Mouse (Mus musculus): ENCODE results near the gene Ifitm5. TPM values are rescaled to one million over a fixed set of nuclear protein-coding genes. Genes with fewer than 3 reads are reported as not detected.

Ifitm5 gene
- polyA plus RNA-seq, 1 experiment = not detected

DNA sequence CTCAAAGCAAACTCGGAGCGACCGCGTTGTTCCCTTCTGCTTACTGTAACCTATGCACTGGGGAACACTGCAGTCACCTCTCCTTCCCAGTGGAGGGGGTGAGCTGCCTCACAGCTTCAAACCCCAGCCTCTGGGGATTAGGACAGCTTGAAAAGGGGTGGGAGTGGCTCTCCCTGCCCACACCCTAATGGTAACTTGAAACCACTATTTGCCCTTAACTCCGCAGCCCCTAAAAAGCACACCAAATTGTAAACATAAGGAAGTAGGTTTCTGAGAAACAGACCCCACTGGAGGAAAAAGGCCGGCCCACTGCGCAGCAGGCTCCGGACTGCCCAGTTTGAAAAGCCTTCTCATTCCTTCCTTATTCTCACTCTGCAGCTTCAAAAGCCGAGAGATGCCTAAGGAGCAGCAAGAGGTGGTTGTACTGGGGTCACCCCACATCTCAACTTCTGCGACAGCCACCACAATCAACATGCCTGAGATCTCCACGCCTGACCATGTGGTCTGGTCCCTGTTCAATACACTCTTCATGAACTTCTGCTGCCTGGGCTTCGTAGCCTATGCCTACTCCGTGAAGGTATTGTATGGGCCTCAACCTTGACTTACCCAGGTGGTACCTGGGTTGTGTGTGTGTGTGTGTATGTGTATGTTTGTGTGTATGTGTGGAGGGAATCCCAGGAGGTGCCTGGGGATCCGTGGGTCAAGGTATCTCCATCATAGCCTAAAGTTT, 17.9 kb upstream of the Ifitm5 start:
- WGBS = 54% methylated on average over 14 of the region's 14 CpGs

DNA sequence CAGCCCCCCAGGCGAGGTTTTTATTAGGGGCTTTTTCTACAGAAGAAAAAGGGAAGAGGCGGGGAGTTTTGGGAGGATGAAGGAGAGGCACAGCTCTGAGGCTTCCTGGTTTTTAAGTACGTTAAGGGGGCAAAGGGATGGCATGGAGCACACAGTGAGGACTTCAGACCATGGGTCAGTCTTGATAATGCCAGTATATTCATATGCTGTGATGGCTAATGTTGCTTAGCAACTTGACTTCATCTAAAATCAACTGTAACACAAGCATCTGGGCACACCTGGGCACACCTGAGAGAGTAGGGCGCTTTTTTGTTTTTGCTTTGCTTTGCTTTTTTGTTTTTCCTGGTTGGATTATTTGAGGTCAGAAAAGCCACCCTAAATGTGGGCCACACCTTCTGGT, 16.8 kb upstream of the Ifitm5 start, which contains the start of gene Ifitm1:
TSS of gene Ifitm1 (plus strand) at position 301 of the 400 bp plus-strand sequence.
- Histone ChIP-seq H3K4me1 (ENCODE audit: control insufficient read depth, insufficient read depth, low read length) (peaks cover 6% of the 10 kb centered on the region; the same call in 1 of the 2 replicates), H3K27ac (ENCODE audit: insufficient read depth, low read depth, low read length) (no peak within 1 kb of the TSS), H3K4me3 (ENCODE audit: insufficient read depth, low read depth, low read length) (no peak within 1 kb of the TSS)
- WGBS = 91% methylated on average over 4 of the region's 4 CpGs
- TF ChIP-seq CTCF (IDR thresholded peaks at IDR 0.05; ENCODE audit: insufficient read depth, low read depth, low read length) (no peak), POLR2A (IDR thresholded peaks at IDR 0.05; ENCODE audit: insufficient read depth, low read depth, low read length) (no peak)

More for the DNA sequence above, 17.9 kb upstream of the Ifitm5 start:
- TF ChIP-seq POLR2A (IDR thresholded peaks at IDR 0.05; ENCODE audit: insufficient read depth, low read depth, low read length) = no peak
- no peak for TF ChIP-seq CTCF (IDR thresholded peaks at IDR 0.05; ENCODE audit: insufficient read depth, low read depth, low read length)
- H3K4me1 ChIP-seq (ENCODE audit: control insufficient read depth, insufficient read depth, low read length) = peaks cover 6% of the 10 kb centered on the region; the same call in 1 of the 2 replicates
- no peak overlapping the region for H3K4me3 ChIP-seq (ENCODE audit: insufficient read depth, low read depth, low read length)
- H3K27ac ChIP-seq (ENCODE audit: insufficient read depth, low read depth, low read length) = no peak overlapping the region

DNA sequence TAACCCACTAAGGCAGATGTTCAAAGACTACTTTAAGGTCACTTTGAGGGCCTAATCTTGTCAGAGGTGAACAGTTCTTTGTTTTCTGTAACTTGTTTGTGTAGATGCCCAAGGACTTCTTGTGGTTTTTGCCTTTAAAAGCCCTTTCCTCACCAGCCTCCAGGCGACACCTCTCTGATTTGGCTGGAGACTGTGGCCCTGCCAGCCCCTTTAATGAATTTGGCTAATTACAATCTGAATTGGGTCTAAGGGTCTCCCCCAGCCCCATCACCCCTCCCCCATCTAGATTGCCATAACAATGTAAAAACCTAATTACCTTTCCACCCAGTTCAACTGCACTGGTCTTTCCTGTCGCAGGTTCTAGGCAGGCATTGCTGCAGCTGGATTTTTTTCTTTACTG, 12.6 kb upstream of the Ifitm5 start:
- Histone ChIP-seq H3K4me1 (ENCODE audit: control insufficient read depth, insufficient read depth, low read length) (peaks cover 1% of the 10 kb centered on the region; the same call in 1 of the 2 replicates), H3K4me3 (ENCODE audit: insufficient read depth, low read depth, low read length) (no peak overlapping the region), H3K27ac (ENCODE audit: insufficient read depth, low read depth, low read length) (no peak overlapping the region)
- 84% methylated on average over 2 of the region's 2 CpGs for WGBS
- TF ChIP-seq CTCF (IDR thresholded peaks at IDR 0.05; ENCODE audit: insufficient read depth, low read depth, low read length) = no peak
- no peak for TF ChIP-seq POLR2A (IDR thresholded peaks at IDR 0.05; ENCODE audit: insufficient read depth, low read depth, low read length)

DNA sequence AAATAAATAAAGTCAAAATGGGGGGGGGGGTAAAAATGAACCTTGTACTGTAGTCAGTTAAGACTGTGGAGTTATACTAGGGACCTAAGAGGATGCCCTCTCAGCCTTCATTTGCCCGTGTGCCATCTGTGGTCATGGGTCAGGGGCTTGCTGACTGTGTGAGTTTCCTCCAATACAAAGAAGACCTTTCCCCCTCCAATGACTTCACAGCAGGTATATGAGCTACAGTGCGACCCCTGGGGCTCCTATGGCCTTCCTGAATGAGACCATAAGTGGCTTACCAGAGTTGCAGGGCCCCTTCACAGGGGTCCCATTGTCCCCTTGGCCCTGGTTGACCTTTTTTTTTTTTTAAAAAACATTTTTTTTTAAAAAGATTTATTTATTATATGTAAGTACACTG, 11.3 kb upstream of the Ifitm5 start:
- Histone ChIP-seq H3K4me3 (ENCODE audit: insufficient read depth, low read depth, low read length) (no peak overlapping the region), H3K27ac (ENCODE audit: insufficient read depth, low read depth, low read length) (no peak overlapping the region), H3K4me1 (ENCODE audit: control insufficient read depth, insufficient read depth, low read length) (peaks cover 2% of the 10 kb centered on the region; the same call in 1 of the 2 replicates)
- TF ChIP-seq POLR2A (IDR thresholded peaks at IDR 0.05; ENCODE audit: insufficient read depth, low read depth, low read length) = no peak
- no peak for TF ChIP-seq CTCF (IDR thresholded peaks at IDR 0.05; ENCODE audit: insufficient read depth, low read depth, low read length)
- 88% methylated on average over 2 of the region's 2 CpGs for WGBS

DNA sequence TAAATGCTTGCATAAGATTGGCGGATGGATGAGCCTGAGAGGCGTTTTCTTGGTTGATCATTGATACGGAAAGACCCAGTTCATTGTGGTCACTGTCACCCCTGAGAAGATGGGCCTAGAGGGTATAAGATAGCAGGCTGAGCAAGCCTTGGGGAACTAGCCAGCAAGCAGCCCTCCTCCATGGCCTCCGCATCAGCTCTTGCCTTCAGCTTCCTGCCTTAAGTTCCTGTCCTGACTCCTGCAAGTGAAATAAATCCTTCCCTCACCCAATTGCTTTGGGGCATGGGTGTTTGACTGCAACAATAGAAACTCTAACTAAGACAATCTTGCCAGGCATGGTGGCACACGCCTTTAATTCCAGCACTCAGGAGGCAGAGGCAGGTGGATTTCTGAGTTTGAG, 9.9 kb upstream of the Ifitm5 start:
- Histone ChIP-seq H3K4me1 (ENCODE audit: control insufficient read depth, insufficient read depth, low read length) (peaks cover 4% of the 10 kb centered on the region; the same call in 1 of the 2 replicates), H3K4me3 (ENCODE audit: insufficient read depth, low read depth, low read length) (no peak overlapping the region), H3K27ac (ENCODE audit: insufficient read depth, low read depth, low read length) (no peak overlapping the region)
- no peak for TF ChIP-seq CTCF (IDR thresholded peaks at IDR 0.05; ENCODE audit: insufficient read depth, low read depth, low read length)
- TF ChIP-seq POLR2A (IDR thresholded peaks at IDR 0.05; ENCODE audit: insufficient read depth, low read depth, low read length) = no peak
- 82% methylated on average over 5 of the region's 5 CpGs for WGBS

DNA sequence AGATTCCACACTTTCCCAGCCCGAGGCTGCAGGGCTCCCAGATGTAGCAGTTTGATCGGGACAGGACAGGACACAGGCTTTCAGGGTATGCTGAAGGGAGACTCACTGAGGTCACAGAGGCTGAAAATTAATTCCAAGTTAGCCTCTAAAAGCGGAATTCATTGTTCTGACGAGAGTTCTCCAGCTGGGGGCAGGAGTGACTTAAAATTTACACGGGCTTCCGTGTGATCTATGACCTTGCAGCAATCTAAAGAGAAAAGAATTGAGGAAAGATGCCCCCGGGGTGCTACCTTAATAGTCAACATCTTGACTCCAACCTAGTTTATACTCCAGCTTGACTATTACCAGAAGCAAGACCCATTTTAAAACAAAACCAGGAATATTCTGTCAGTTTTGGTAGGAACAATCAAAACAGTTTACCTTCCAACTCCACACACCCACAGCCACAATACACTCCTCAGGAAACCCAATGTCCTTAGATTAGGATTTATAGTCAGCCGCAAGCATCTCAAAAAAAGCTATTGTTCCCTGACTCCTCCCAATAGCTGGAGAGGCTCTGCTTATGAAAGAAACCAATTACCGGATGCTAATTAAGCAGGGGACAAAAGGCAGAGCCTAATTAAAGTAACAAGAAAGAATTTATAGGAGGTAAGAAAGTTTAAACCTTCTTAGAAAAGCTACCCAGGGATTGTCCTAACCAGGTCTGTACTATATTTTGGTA, 9.2 kb upstream of the Ifitm5 start:
- TF ChIP-seq POLR2A (IDR thresholded peaks at IDR 0.05; ENCODE audit: insufficient read depth, low read depth, low read length) (no peak), CTCF (IDR thresholded peaks at IDR 0.05; ENCODE audit: insufficient read depth, low read depth, low read length) (no peak)
- Histone ChIP-seq H3K4me1 (ENCODE audit: control insufficient read depth, insufficient read depth, low read length) (peaks cover 4% of the 10 kb centered on the region; the same call in 1 of the 2 replicates), H3K4me3 (ENCODE audit: insufficient read depth, low read depth, low read length) (no peak overlapping the region), H3K27ac (ENCODE audit: insufficient read depth, low read depth, low read length) (no peak overlapping the region)
- 13% methylated on average over 9 of the region's 9 CpGs for WGBS

DNA sequence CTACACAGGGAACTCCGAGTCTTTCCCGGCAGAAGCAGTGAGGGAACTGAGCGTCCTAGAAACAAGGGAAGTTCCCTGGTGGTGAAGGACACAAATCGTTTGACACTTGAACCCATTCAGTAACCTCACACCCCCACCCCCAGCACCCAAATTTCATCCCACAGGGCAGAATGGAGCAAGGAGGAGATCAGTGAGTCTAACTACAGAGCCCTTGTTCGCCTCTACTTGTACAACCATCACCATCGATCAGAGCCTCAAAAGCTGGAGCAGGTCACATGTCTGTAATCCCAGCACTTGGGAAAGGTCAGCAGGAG, 6.4 kb upstream of the Ifitm5 start:
- Histone ChIP-seq H3K27ac (ENCODE audit: insufficient read depth, low read depth, low read length) (no peak overlapping the region), H3K4me1 (ENCODE audit: control insufficient read depth, insufficient read depth, low read length) (peaks cover 4% of the 10 kb centered on the region; the same call in 1 of the 2 replicates), H3K4me3 (ENCODE audit: insufficient read depth, low read depth, low read length) (no peak overlapping the region)
- TF ChIP-seq POLR2A (IDR thresholded peaks at IDR 0.05; ENCODE audit: insufficient read depth, low read depth, low read length) (no peak), CTCF (IDR thresholded peaks at IDR 0.05; ENCODE audit: insufficient read depth, low read depth, low read length) (no peak)
- 62% methylated on average over 6 of the region's 6 CpGs for WGBS

DNA sequence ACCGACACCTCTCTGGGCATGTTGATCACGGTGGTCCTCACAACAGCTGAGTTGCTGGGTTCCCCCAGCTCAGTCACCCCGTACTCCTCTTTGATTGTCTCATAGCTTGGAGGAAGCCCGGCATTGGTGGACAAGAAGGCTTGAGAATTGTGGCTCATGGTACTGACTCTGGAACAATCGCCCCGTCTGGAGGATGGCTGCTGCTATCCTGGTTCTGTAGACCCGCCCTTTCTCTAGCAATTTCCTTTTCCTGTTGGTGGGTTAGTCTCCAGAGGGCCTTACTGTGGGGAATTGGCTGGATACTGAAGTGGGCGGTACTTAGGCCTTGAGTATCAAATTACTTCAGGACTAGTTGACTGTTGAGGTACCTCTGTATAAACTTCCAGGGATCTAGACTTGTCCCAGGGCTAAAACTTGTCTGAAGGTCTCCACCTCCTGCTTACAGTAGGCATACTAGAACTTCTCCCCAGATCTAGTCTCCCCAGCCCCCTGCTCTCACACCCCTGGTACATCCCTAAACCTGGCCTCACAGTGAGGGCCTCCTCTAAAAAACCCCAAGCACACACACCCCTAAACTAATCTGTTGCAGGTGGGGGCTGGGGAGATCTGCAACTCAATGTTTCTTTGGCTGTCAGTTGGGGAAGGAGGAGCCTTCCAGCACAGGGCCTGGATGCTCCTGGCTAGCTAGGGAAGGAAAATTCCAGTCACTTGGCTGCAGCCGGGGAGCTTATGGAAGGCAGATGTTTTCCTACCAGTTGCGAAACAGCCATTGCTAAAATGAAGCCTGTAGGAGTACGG, 5.9 kb upstream of the Ifitm5 start, which contains the start of the genes Gm45717 and Ifitm2:
TSS of gene Gm45717 (minus strand) at position 180 of the 798 bp plus-strand sequence.
TSS of gene Ifitm2 (minus strand) at position 230 of the 798 bp plus-strand sequence.
- Histone ChIP-seq H3K27ac (ENCODE audit: insufficient read depth, low read depth, low read length) (no peak within 1 kb of the TSS), H3K4me3 (ENCODE audit: insufficient read depth, low read depth, low read length) (peak within 1 kb of the TSS; percentile 30), H3K4me1 (ENCODE audit: control insufficient read depth, insufficient read depth, low read length) (peaks cover 4% of the 10 kb centered on the region; the same call in 1 of the 2 replicates)
- TF ChIP-seq POLR2A (IDR thresholded peaks at IDR 0.05; ENCODE audit: insufficient read depth, low read depth, low read length) (no peak), CTCF (IDR thresholded peaks at IDR 0.05; ENCODE audit: insufficient read depth, low read depth, low read length) (no peak)
- 47% methylated on average over 11 of the region's 11 CpGs for WGBS

Measured in olfactory bulb, adult 2 months (tissue).